Mouse (Mus musculus): ENCODE data around the gene Lhx6. TPM values are rescaled to one million over a fixed set of nuclear protein-coding genes. Genes with fewer than 3 reads are reported as not detected.

The Lhx6 gene
- total RNA-seq, 2 experiments from 2014 or later, result 0.94 to 1.4 TPM

DNA sequence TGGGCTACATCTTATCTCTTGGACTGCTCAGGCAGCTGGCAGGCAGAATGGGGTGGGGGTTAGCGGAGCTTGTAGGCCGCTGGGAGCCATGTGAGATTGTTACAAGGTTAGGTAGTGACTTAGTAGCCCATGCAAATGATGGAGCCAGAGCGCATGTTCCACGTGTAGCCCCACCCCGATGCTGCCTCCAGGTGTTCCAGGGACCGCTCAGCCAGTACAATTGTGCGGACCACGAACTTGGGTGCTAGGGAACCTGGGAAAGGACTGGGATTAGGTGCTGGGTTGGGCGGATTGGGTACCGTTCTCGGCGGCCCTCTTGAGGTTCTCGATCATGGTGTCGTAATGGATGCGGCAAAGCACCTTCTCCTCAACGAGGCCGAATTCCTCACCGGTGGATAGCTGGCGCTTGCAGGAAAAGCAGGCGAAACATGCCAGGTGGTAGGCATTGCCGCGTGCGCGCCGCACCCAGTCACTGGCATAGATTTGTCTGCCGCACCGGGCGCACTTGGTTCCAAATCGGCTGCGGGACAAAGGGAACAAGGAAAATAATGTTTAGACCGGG lies 11.2 kb downstream of the Lhx6 start:
- no peak for DNase-seq (ENCODE audit: low spot score)

DNA sequence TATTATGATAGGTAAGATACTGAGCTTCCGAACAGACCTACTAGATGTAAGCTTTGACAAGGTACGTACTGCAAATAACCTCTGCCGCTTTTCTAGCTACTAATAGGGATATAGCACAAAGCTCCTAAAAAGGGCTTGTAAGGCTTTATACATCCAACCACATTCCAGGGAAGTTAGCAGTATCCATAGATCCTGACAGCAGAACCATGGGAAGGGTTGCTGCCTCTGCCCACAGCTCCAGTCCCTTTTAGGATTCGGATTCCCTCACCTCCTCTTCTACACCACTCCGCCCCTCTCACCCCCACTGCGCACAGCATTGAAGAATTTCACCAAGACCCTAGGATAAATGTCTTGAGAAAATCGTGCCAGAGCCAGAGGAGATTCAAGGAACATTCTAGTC lies 11.9 kb downstream of the Lhx6 start:
- DNase-seq (ENCODE audit: low spot score), result no peak

- no peak for DNase-seq (ENCODE audit: low spot score)
Measured at GRCm38 (mm10) chr2:36092748-36093147, 12.5 kb downstream of the Lhx6 start.

GRCm38 (mm10) chr2:36090853-36091741 lies 14.1 kb downstream of the Lhx6 start:
- DNase-seq (ENCODE audit: low spot score), result peak; percentile 24

GRCm38 (mm10) chr2:36089190-36089589 lies 16.0 kb downstream of the Lhx6 start:
- DNase-seq (ENCODE audit: low spot score), result no peak

DNA sequence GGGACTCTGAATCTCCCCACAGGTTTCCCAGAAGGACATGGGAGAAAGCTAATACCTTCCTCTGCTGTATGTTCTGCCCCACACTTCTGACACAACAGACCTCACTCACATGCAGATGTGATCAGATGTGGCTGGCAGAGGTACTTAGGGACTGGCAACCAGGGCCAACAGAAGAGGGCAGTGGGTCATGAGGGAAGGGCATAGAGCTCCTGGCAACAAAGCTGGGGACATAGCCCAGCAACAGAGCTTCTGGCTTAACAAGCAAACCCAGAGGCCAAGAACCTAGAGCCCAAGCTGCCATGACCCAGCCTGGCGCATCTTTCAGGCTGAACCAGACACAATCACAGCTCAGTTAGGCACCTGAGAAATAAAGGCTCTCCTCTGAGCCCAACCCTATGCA lies 20.2 kb downstream of the Lhx6 start:
- no peak for DNase-seq (ENCODE audit: low spot score)

- no peak for DNase-seq (ENCODE audit: low spot score)
Measured at GRCm38 (mm10) chr2:36082802-36083580, 22.2 kb downstream of the Lhx6 start.

DNA sequence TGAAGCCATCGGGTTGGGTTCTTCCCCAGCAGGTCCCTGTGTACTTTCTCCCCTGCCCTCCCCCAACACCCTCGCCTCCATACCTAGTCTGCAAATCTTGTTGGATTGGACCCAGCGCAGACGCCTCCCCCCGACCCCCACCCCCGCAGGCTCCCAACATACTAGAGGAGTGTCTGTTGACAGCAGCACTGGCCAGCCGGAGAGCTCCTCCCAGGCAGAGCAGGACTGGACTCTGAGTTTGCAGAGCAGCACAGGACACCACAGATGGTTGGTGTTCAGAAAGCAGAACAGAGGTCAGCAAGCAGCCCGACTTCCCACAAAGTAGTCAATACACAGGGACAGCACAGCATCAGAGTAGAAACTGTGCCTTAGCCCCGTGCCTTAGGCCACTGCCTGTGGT lies 23.8 kb downstream of the Lhx6 start:
- DNase-seq (ENCODE audit: low spot score), result no peak

DNA sequence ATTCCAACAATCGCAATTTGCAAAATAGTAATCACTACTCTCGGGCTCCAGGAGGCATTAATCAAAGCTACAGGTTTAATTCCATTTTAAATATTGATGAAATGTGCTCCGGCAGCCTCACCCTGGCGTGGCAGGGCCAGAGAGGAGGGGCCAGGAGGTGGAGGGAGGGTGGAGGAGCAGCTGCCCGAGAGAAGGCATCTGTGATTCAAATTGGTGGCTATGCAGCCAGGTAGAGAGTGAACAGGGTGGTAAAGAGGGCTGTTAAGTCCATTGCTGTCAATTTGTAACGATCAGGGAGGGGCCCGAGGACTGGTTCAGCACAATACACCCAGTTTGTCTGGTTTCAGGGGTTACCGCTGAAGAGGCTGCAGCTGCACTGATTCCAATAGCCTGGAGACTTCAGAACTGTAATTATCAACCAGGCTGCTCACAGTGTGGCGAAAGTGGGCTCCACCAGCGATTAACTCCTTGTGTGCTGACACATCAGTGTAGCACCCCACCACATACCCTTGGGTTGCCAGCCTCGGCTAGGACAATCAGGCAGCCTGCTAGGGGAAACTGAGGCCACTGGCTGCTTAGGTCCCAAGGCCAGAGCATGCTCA lies 27.9 kb downstream of the Lhx6 start:
- DNase-seq (ENCODE audit: low spot score), result no peak

- DNase-seq (ENCODE audit: low spot score), result no peak
Measured at GRCm38 (mm10) chr2:36075210-36075609, 30.0 kb downstream of the Lhx6 start.

DNA sequence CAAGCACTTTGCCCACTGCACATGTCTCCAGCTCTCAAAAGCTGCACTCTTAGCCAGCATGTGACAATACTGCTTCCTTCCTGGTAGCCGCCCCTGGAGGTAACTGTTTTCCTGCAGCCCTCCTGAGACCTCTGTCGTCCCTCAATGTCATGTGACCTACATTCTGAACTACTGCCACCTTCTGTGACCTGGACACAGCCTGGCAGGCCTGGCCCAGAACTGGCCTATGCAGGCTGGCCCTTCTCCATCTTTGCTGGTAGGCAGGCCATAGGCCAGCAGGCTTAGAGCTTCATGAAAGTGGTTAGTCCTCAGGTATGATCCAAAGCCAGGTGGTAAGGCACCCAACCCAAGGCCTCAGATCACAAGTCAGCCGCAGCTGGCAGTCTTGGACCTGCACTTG lies 31.4 kb downstream of the Lhx6 start:
- DNase-seq (ENCODE audit: low spot score), result peak; percentile 5

DNA sequence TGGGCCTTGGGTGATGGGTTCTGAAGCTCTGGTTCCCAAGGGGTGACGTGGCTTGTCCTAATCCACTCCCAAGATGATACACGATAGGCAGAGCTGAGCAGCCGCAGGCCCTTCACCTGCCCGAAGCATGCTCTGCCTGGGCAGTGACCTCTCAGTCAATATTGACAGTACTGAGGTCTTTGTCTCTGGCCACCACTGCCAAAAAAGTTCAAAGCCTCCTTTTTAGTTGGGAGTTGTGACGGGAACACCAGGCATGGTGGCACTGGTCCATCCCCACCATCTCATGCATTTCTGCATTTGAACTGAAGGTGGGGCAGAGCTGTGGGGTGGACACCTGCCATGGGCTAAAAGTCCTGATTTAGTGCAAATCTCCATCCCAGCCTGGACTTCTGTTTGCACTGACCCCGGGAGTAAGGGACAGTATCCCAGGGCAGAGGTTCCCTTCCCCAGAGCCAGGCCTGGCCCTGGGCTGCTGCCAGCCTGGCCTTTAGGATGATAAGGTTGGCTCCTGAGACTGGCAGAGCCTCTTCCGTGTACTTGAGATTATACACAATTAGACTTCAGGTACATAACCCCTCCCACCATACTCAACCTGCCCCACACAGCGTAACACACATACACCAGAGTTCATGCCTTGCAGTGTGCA lies 33.4 kb downstream of the Lhx6 start:
- DNase-seq (ENCODE audit: low spot score), result no peak

DNA sequence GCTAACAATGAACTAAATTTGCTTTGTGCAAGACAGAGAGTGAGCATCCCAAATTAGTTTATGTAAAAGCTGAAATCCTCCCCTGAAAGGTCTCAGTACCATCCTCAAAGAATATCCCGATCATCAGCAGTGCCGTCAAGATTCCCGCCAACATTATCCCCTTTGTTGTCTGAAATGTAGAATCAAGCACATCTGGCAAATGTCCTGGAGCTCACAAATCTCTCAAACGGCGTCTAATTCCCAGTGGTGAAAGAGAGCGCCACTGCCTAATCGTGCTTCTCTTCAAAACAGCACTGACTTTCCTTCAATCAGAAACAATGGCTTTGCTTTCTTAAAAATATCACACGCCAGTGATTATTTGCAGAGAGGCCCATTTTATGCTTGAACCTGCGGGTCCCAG lies 38.1 kb downstream of the Lhx6 start:
- no peak for DNase-seq (ENCODE audit: low spot score)

GRCm38 (mm10) chr2:36061409-36061808 lies 43.8 kb downstream of the Lhx6 start:
- no peak for DNase-seq (ENCODE audit: low spot score)

GRCm38 (mm10) chr2:36056248-36056647 lies 49.0 kb downstream of the Lhx6 start:
- peak; percentile 38 for DNase-seq (ENCODE audit: low spot score)

DNA sequence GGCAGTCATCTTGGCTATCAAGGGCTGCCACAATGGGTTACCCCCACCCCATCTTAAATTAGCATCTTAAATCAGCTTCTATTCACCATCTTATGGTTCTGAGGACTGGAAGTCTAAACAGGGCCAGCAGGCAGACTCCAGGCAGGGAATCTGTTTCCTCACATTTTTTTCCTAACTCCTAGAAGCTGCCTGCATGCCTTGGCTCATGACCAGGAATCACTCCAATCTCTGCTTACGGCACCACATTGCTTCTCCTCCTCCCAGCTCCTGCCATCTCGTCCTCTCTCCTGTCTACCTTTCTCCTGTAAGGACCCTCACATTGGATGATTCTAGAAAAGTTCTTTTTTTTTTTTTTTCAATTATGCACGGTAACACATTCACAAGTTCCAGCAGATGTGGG lies 52.0 kb downstream of the Lhx6 start:
- DNase-seq (ENCODE audit: low spot score), result no peak

- DNase-seq (ENCODE audit: low spot score), result no peak
Measured at GRCm38 (mm10) chr2:36049567-36049954, 55.6 kb downstream of the Lhx6 start.

GRCm38 (mm10) chr2:36048748-36049566 lies 56.3 kb downstream of the Lhx6 start, which contains the start of the genes Ndufa8 and Morn5:
Gene Ndufa8, minus strand, starts transcription at chr2:36049406.
Gene Morn5, plus strand, starts transcription at chr2:36049458.
- peak; percentile 98 for DNase-seq (ENCODE audit: low spot score)

DNA sequence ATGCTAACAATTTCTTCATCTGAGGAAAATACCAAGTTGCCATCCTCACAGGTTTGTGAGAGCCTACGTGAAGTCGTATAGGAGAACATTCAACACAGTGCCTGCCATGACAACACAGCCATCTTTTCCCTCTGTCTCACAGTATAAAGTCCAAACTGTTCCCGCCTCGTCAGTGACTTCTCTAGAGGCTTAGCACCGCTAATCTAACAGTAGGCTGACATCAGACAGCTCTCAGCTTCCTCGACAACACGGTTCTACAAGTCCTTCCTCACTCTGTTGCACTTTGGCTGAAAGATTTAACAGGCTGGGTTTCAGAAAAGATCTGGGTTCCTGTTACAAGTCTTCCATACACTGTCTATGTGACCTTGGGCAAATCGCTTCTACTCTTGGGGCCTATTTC lies 57.0 kb downstream of the Lhx6 start:
- DNase-seq (ENCODE audit: low spot score), result no peak

- DNase-seq (ENCODE audit: low spot score), result no peak
Measured at GRCm38 (mm10) chr2:36040872-36041271, 64.3 kb downstream of the Lhx6 start.
